Mouse (Mus musculus): ENCODE measurements around the gene Gm13040. TPM values are rescaled to one million over a fixed set of nuclear protein-coding genes. Genes with fewer than 3 reads are reported as not detected.
"Not testable (repeated sequence)": the region's sequence is repeated elsewhere in the genome, so short reads cannot be mapped to it uniquely, and the experiment has no call there.

Gm13040 gene
- total RNA-seq (2021) (not detected), polyA plus RNA-seq (2012; rRNA removed) (not detected in 2 replicates)
- long read RNA-seq = 0 reads

- not testable (repeated sequence) for DNase-seq
Measured at GRCm38 (mm10) chr4:143535654-143536053, at the start of gene Gm13040. Gene Gm13040 (plus strand): TSS chr4:143535954.

DNA sequence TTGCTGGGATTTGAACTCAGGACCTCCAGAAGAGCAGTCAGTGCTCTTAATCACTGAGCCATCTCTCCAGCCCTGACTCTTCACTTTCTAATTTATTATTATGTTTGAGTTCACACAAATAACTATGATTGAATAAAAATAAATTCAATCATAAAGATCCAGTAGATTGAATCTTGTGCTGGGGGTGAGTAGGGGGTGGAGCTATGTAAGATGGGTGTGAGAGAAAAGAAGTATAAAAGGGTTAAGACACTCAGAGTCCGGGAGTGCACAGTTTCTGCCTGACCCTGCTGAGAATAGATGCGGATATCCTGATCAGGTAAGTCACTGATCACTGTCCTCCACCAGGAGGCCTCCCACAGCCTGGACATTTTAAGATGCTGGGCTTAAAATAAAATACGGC, 24.7 kb upstream of the Gm13040 start, which contains the start of gene Gm13043:
Gm13043 (plus strand) TSS at position 301 of the 400 bp plus-strand sequence.
- no peak for DNase-seq

DNA sequence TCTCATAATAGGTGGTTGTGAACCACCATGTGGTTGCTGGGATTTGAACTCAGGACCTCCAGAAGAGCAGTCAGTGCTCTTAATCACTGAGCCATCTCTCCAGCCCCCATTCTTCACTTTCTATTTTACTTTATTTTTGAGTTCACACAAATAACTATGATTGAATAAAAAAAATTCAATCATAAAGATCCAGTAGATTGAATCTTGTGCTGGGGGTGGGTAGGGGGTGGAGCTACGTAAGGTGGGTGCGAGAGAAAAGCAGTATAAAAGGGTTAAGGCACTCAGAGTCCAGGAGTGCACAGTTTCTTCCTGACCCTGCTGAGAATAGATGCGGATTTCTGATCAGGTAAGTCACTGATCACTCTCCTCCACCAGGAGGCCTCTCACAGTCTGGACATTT, 15.6 kb downstream of the Gm13040 start, which contains the start of the genes BC080695 and Gm13057:
BC080695 (plus strand) TSS at position 301 of the 400 bp plus-strand sequence.
Gm13057 (plus strand) TSS at position 310 of the 400 bp plus-strand sequence.
- DNase-seq = not testable (repeated sequence)

Other genes starting within 250 kb of the Gm13040 start
- gene Pdpn, start 236.4 kb upstream of the Gm13040 start, total RNA-seq (2021) = 1 to 10 TPM; 5.7 to 9.7 TPM
- 1.1 and 1.7 TPM in 2 replicates for gene Pdpn, start 236.4 kb upstream of the Gm13040 start, polyA plus RNA-seq (2012; rRNA removed)
- gene Lrrc38, start 186.2 kb upstream of the Gm13040 start, total RNA-seq (2021) = under 1 TPM; 0.20 to 0.24 TPM
- gene Lrrc38, start 186.2 kb upstream of the Gm13040 start, polyA plus RNA-seq (2012; rRNA removed) = 0.59 and 0.91 TPM in 2 replicates
- gene Pramel1, start 141.5 kb upstream of the Gm13040 start, total RNA-seq (2021) = not detected
- not detected in 2 replicates for gene Pramel1, start 141.5 kb upstream of the Gm13040 start, polyA plus RNA-seq (2012; rRNA removed)
- 10 to 100 TPM in 1 of 2 experiments, 1 to 10 TPM in 1; 9.7 to 13.9 TPM for gene Pramef8, start 123.5 kb upstream of the Gm13040 start, total RNA-seq (2021)
- gene Pramef8, start 123.5 kb upstream of the Gm13040 start, polyA plus RNA-seq (2012; rRNA removed) = 3.3 and 4.3 TPM in 2 replicates
- not detected for gene Oog4, start 85.6 kb upstream of the Gm13040 start, total RNA-seq (2021)
- not detected in 2 replicates for gene Oog4, start 85.6 kb upstream of the Gm13040 start, polyA plus RNA-seq (2012; rRNA removed)
- gene Gm13043, start 24.6 kb upstream of the Gm13040 start, total RNA-seq (2021) = not detected
- not detected in 2 replicates for gene Gm13043, start 24.6 kb upstream of the Gm13040 start, polyA plus RNA-seq (2012; rRNA removed)
- not detected for gene BC080695, start 15.7 kb downstream of the Gm13040 start, total RNA-seq (2021)
- not detected in 2 replicates for gene BC080695, start 15.7 kb downstream of the Gm13040 start, polyA plus RNA-seq (2012; rRNA removed)
- gene Gm13057, start 15.8 kb downstream of the Gm13040 start, total RNA-seq (2021) = not detected
- gene Gm13057, start 15.8 kb downstream of the Gm13040 start, polyA plus RNA-seq (2012; rRNA removed) = not detected in 2 replicates
- gene Gm13083, start 79.0 kb downstream of the Gm13040 start, total RNA-seq (2021) = not detected
- gene Gm13083, start 79.0 kb downstream of the Gm13040 start, polyA plus RNA-seq (2012; rRNA removed) = not detected in 2 replicates
- not detected for gene Gm13088, start 121.3 kb downstream of the Gm13040 start, total RNA-seq (2021)
- gene Gm13088, start 121.3 kb downstream of the Gm13040 start, polyA plus RNA-seq (2012; rRNA removed) = not detected in 2 replicates
- gene Gm13089, start 166.8 kb downstream of the Gm13040 start, total RNA-seq (2021) = not detected
- not detected in 2 replicates for gene Gm13089, start 166.8 kb downstream of the Gm13040 start, polyA plus RNA-seq (2012; rRNA removed)
- not detected for gene Gm13078, start 183.5 kb downstream of the Gm13040 start, total RNA-seq (2021)
- not detected in 2 replicates for gene Gm13078, start 183.5 kb downstream of the Gm13040 start, polyA plus RNA-seq (2012; rRNA removed)

All from adrenal gland, adult 2 months (tissue).